In genomic region chr17:9910856-9911255, GRCm38 (mm10) we compare ENCODE assay signal across 28 mouse cellular contexts.
DNase-seq lines count a peak whose midpoint lies in the region; ATAC-seq and TF ChIP-seq lines count a peak whose summit lies in the region.
"Had no signal": no experiment of that assay in that cellular context is flagged by ENCODE, and none has a peak within 500 bp of the region (broad histone marks: within the 10 kb centered on the region; RNA-seq: fewer than 3 reads in every experiment).

No protein-coding gene starts in this region.

- H3K9ac ChIP-seq in intestine, embryonic 14.5 days (ENCODE audit: low read length), result no peak overlapping the region
- no peak overlapping the region for H3K9ac ChIP-seq in intestine, postnatal 0 days (ENCODE audit: low read depth, low read length)
- H3K9ac ChIP-seq: embryonic facial prominence, embryonic 12.5 days; forebrain, embryonic 15.5 days; heart, embryonic 13.5 days; intestine, embryonic 15.5 days; limb, embryonic 15.5 days; liver, embryonic 15.5 days; lung, embryonic 14.5 days had no signal

- no peak overlapping the region for H3K4me2 ChIP-seq in intestine, embryonic 14.5 days (ENCODE audit: low read length)
- no peak overlapping the region for H3K4me2 ChIP-seq in intestine, postnatal 0 days (replicated peaks; ENCODE audit: low read depth)
- H3K4me2 ChIP-seq: embryonic facial prominence, embryonic 12.5 days; forebrain, embryonic 15.5 days; heart, embryonic 13.5 days; intestine, embryonic 15.5 days; limb, embryonic 15.5 days; liver, embryonic 15.5 days; lung, embryonic 14.5 days; midbrain, embryonic 11.5 days had no signal

- 90% methylated on average over 2 of the region's 2 CpGs for WGBS in intestine, embryonic 14.5 days
- 89% methylated on average over 2 of the region's 2 CpGs for WGBS in intestine, postnatal 0 days

- H3K27me3 ChIP-seq in intestine, embryonic 14.5 days (replicated peaks; ENCODE audit: control insufficient read depth, insufficient read depth, low read length), result no peaks in the 10 kb centered on the region
- no peaks in the 10 kb centered on the region for H3K27me3 ChIP-seq in intestine, postnatal 0 days (replicated peaks; ENCODE audit: control insufficient read depth, insufficient read depth, low read length)
- H3K27me3 ChIP-seq: embryonic facial prominence, embryonic 12.5 days; forebrain, embryonic 15.5 days; heart, embryonic 13.5 days; intestine, embryonic 15.5 days; limb, embryonic 15.5 days had no signal

- H3K9me3 ChIP-seq in intestine, embryonic 14.5 days (ENCODE audit: control insufficient read depth, low read length), result no peaks in the 10 kb centered on the region
- no peaks in the 10 kb centered on the region for H3K9me3 ChIP-seq in intestine, postnatal 0 days (ENCODE audit: control insufficient read depth)
- H3K9me3 ChIP-seq: embryonic facial prominence, embryonic 12.5 days; forebrain, embryonic 15.5 days; heart, embryonic 13.5 days; intestine, embryonic 15.5 days; limb, embryonic 10.5 days; limb, embryonic 15.5 days; liver, embryonic 15.5 days had no signal

- TF ChIP-seq CTCF in intestine, postnatal 0 days (IDR thresholded peaks at IDR 0.05; ENCODE audit: low read depth), result no peak

- H3K27ac ChIP-seq in intestine, embryonic 14.5 days (ENCODE audit: low read depth), result no peak overlapping the region
- H3K27ac ChIP-seq in intestine, postnatal 0 days (ENCODE audit: low read depth, low read length), result no peak overlapping the region
- H3K27ac ChIP-seq: embryonic facial prominence, embryonic 12.5 days; forebrain, embryonic 15.5 days; gastrocnemius, adult 2 months; heart, adult 2 months; heart, embryonic 13.5 days; intestine, embryonic 15.5 days; kidney, postnatal 0 days; limb, embryonic 10.5 days; limb, embryonic 15.5 days; liver, embryonic 15.5 days had no signal

- peaks cover 4% of the 10 kb centered on the region; the same call in 1 of the 2 replicates for H3K4me1 ChIP-seq in intestine, embryonic 14.5 days (replicated peaks; ENCODE audit: control insufficient read depth, insufficient read depth, low read length)
- H3K4me1 ChIP-seq in intestine, postnatal 0 days (replicated peaks; ENCODE audit: control insufficient read depth, insufficient read depth, low read length), result no peaks in the 10 kb centered on the region
- H3K4me1 ChIP-seq: intestine, embryonic 15.5 days; liver, embryonic 15.5 days had no signal

- DNase-seq in cerebellum, postnatal 10 days, result peak; percentile 53 to 70
- DNase-seq in cerebellum, adult 18-20 months, result no peak
- DNase-seq in intestine, embryonic 14.5 days (ENCODE audit: low spot score), result peak; percentile 34
- peak; percentile 21 for DNase-seq in testis, postnatal 14 days (ENCODE audit: low spot score)
- no peak for DNase-seq in testis, postnatal 10 days (ENCODE audit: low spot score)
- DNase-seq: adrenal gland, adult 8-10 months; B cell, adult 2 months; embryo, embryonic 11 days; gastrocnemius, adult 2 months; gastrocnemius, postnatal 36 days; heart, postnatal 10 days; kidney, adult 8-10 months; kidney, postnatal 4 days; lung, embryonic 14.5 days; lung, postnatal 14 days had no signal

- no peak for ATAC-seq in intestine, embryonic 14.5 days (replicated peaks; ENCODE audit: low FRiP score, low TSS enrichment, low read depth)
- no peak for ATAC-seq in intestine, postnatal 0 days
- ATAC-seq: activated CD4-positive, CD25-positive, alpha-beta regulatory T cell, adult 4 months; forebrain, embryonic 15.5 days; hindbrain, embryonic 16.5 days; intestine, embryonic 15.5 days had no signal

- H3K36me3 ChIP-seq in intestine, embryonic 14.5 days (ENCODE audit: control insufficient read depth, insufficient read depth, low read length), result no peaks in the 10 kb centered on the region
- H3K36me3 ChIP-seq in intestine, postnatal 0 days (ENCODE audit: control insufficient read depth, insufficient read depth), result no peaks in the 10 kb centered on the region
- H3K36me3 ChIP-seq: embryonic facial prominence, embryonic 12.5 days; forebrain, embryonic 15.5 days; heart, embryonic 13.5 days; intestine, embryonic 15.5 days; limb, embryonic 10.5 days; limb, embryonic 15.5 days; liver, embryonic 15.5 days had no signal

- H3K4me3 ChIP-seq in intestine, embryonic 14.5 days (ENCODE audit: low read depth, low read length), result no peak overlapping the region
- no peak overlapping the region for H3K4me3 ChIP-seq in intestine, postnatal 0 days (ENCODE audit: low read depth, low read length)
- H3K4me3 ChIP-seq: embryonic facial prominence, embryonic 12.5 days; forebrain, embryonic 15.5 days; gastrocnemius, adult 2 months; heart, adult 2 months; heart, embryonic 13.5 days; intestine, embryonic 15.5 days; limb, embryonic 10.5 days; limb, embryonic 15.5 days; liver, embryonic 15.5 days had no signal

Comparison
In these comparisons a context has a peak if more than half of its experiments do, and no peak if none do; other contexts are left out.
1. DNase-seq: peak in cerebellum, postnatal 10 days (2 of 2), intestine, embryonic 14.5 days (single experiment) and testis, postnatal 14 days (single experiment); none in cerebellum, adult 18-20 months (0 of 2) and testis, postnatal 10 days (single experiment).